Mouse (Mus musculus) G1E (cell line): ENCODE measurements around the gene Scaf1.

Source experiments
- CTCF ChIP-seq: IDR thresholded peaks from 2 replicates; pipeline ENCODE4 v1.5.1; 2012; ENCODE audit warnings: low read depth, low read length, inconsistent platforms, mixed read lengths
- TAL1 ChIP-seq: conservative IDR thresholded peaks from 2 replicates; pipeline ENCODE4 v1.6.1; 2012; ENCODE audit warnings: low read depth, low read length, inconsistent platforms, mixed read lengths

- TF ChIP-seq CTCF (no peak), TAL1 (no peak)
Measured at GRCm38 (mm10) chr7:45013366-45014095, 2.6 kb downstream of the Scaf1 start.
